Mouse (Mus musculus) cerebellum, postnatal 4 days (tissue): Measurements from ENCODE around the gene Cog2.

Experiments used
- DNase-seq, 2 experiments: peaks; one replicate each; pipeline ENCODE4 v3.0.0; 2022; ENCODE audit warnings: low spot score in 2 of 2, mixed read lengths in 1 of 2

The Cog2 gene

DNA sequence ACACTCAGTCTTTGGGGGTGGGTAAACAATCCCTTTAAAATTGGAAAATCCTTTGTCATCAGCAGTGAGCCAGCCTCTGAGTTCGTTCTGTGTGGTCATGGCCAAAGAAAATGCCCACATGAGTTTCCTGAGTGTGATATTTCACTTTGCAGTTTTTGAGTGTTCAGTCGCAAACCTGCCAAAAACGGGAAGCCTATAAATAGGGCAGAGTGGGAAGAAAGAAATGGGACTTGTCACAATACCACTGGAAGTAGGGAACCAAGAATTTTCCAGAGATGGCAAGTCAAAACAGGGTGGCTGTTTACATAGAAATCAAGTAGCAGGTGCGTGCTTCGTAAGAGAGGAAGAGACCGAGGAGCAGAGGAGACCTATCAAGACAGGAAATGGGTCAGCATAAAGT lies 4.0 kb upstream of the Cog2 start:
- DNase-seq = no peak

DNA sequence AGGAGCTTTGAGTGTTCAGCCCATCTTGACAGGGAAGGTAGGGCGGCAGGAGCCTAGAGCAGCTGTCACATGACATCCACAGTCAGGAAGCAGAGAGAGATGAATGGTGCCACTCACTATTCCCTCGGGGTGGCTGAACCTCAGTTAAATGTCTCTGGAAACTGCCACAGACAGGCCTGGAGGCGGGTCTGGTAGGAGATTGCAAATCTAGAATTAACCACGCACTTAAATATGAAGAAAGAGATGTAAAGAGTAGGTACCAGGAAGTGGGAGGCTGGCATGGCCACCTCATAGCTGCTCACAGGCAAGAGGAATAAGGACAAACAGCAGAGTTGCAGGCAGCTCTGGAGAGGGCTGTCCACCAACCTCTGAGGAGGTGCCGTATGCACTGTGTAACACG lies 3.4 kb upstream of the Cog2 start:
- DNase-seq = no peak

DNA sequence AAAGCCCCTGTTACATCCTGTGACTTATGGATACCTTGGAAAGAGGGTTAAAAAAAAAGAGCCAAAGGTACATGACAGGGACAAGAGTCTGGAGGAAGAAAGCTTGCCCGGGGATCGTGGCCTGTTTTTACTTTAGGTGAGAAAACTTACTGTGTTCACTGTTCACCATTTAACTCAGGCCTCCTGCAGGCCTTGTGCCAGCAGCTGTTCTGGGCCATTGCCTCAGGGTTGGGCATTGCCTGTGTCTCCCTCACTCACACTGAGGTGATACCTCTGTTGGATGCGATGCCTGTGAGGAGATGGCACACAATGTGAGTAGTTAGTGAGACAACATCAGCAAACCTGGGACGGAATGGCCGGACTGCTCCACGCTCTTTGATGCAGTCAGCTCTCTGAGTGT lies 1.4 kb downstream of the Cog2 start:
- DNase-seq = no peak

DNA sequence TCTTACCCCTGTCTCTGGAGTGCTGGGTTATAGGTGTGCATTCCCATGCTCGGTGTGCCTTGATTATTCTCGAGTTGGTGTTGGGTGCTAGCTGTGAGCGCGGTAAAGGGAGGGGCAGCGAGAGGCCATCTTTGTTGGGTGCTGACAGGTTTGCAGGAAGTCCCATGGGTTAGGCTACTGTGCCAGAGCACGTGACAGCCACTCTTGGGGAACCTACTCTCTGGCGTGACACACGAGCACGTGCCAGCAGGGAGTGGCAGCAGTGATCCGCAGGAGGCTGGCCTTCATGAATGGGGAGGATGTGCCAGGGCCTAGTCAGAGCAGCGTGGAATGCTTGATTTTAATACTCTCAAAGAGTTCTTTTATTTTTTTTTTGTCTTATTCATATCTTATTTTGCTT lies 5.7 kb downstream of the Cog2 start:
- DNase-seq = no peak

DNA sequence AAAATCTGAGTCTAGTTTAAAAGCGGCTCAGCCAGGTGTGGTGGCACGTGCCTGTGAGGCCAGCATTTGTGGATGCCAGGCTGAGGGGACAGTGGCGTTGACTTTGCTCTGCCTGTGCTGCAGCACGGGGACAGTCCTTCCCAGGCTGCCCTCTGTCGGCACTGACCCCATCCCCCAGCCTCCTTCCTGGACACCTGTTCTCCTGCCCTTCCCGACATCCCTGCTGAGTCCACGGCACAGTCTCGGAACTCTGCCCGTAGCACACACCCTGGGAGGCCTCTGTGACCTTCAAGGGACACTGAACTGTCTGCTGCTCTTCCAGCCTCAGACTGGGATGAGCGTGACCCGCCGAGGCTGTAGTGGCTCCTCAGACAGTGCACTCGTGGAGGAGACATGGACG lies 9.5 kb downstream of the Cog2 start:
- peak in 1 of 2 experiments; percentile 37 for DNase-seq

DNA sequence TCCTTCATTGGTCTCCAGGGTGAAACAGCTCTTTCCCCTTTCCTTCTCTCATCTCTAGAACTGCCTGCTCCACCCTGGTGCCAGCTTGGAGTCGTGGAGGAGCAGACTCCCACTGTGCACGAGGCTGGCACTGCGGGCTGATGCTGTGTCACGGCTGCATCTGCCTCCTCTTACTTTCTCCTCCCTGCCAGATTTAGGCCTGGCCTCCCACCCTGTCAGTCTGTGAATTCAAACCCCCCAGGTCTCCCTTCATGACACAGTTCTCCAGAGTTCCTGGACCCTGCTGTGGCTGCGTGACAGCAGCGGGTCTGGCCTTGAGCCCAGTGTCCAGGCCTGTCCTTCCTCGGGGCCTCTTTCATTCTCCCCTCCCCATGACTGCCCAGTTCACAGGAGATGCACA lies 10.0 kb downstream of the Cog2 start:
- peak in 1 of 2 experiments; percentile 39 for DNase-seq

DNA sequence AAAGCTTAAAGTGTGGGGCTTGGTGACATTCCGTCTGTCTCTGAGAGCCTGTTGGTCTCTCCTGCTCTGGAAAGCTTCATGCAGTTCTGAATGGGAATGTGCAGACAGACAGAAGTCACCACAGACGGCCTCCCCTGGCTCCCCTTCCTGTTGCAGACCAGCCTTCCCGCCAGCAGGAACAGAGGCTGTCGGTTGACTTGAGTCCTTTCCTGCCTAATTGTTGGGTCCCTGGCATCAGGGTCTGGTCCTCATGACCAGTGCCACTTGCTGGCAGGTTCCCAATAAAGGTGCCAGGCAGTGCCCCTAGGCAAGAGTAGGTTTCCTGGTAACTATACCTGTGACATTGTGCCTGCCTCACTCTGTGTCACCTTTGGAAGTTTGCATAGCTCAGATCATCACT lies 10.4 kb downstream of the Cog2 start:
- DNase-seq = no peak

DNA sequence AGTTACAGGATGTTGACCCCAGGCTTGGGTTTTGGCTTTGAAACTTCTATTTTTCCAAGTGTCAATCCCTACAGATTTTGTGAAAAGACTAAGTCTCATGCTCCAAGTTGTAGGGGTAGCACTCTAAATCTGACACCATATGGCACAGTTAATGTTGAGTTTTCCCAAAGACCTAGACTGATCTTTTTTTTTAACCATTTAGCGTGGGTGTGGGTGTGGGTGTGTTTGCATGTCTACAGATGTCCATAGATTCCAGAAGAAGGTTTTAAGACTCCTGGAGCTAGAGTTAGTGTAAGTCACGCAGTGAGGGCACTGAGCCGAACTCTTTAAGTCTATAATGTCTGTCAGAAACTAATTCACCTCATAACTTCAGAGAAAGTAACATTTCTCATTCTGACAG lies 12.1 kb downstream of the Cog2 start:
- DNase-seq = no peak

DNA sequence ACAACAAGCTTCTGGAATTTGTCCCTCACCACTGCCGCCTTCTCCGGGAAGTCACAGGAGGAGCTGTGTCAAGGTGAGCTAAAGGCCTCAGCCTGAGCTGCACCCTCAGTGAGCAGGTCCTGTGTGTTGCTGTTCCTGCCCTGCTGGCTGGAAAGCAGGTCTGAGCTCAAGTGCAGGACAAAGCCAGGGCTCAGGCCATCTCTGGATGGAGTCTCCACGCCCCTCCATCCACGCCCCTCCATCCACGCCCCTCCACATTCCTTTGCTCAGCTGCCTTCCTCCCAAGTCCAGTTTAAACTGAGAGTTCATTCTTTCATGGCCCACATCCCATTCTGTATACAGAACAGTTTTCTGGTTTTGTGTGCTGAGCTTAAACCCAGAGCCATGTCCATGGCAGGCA lies 14.9 kb downstream of the Cog2 start:
- no peak for DNase-seq

DNA sequence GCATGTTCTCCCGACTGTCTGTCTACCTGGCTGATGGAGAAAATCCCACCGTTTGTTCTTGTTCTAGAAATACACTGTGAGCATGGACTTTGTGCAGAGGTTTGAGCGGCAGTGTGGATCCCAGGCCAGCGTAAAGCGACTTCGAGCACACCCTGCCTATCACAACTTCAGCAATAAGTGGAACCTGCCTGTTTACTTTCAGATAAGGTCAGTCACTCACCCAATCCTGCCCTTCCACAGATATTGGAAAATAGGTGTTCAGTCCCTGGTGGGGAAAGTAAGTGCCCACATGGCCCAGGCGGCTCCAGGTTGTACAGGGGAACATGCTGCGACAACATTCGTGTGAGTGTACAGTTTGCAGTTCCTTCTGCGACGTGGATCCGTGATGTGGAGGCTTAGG lies 20.3 kb downstream of the Cog2 start:
- DNase-seq = no peak

DNA sequence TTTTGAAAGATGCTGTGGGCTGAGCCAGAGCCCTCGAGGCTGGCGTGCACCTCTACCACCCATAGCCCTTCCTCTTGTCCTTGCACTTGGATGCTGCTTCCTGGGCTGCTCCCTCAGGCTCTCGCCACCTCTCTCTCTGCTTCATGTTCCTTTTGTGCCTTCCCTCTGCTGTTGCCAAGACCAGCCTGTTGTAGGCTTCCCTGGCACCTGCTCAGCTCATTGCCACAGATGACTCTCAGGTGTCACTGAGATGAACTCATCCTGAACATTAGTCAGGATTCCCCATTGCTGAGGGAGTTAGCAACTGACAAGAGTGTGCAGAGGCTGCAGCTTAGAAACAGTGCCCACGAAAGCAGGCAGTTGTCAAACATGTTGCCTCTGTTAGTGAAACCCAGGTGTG lies 21.4 kb downstream of the Cog2 start:
- DNase-seq = no peak

DNA sequence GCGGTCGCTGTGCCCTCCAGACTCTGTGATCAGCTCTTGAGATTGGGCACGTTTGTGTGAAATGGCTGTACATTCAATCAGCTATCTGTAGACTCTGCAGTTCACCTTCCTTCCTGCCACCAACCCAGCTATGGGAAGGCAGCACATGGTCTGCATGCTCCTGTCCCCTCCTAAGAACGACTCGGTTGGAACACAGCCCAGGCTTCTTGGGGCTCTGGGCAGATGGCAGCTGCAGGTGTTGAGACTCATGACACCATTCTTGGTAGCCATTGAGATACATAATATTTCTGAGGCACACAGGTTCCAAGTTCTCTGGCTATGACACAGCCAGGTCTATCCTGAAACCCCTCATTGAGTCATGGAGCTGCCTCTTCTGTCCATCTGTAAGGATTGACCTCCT lies 22.7 kb downstream of the Cog2 start:
- no peak for DNase-seq

DNA sequence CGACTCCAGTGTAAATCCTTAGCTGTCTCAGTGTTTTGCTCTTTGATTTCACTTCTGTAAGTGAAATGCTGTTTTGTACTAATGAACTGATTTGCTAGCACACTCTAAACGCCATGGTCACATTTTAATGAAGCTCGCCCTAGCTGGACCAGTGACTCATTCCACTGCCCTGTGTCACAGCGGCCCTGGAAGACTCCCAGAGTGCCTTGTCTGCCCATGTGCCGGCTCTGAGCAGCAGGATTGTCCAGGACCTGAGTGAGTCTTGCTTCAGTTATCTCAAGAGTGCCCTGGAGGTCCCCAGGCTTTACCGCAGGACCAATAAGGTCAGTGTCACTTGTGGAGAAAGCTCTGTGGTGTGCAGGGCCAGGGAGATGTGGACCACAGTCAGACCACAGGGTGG lies 25.8 kb downstream of the Cog2 start:
- DNase-seq = no peak

DNA sequence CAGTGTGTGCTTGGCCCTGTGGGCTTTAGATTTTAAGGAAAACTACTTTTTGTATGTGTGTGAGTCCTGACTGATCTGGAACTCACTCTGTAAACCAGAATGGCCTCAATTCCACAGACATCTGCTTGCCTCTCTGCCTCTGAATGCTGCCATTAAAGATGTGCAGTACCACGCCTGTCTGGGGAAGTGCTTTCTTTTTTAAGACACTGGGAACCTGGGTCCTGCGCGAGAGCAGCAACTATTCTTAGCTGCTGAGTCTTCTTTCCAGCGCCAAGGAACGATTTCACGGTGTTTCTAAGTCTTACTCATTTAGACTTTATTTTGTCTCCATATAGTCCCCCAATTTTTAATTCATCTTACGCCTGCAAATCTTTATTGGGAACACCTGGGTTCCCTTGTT lies 26.2 kb downstream of the Cog2 start:
- no peak for DNase-seq

DNA sequence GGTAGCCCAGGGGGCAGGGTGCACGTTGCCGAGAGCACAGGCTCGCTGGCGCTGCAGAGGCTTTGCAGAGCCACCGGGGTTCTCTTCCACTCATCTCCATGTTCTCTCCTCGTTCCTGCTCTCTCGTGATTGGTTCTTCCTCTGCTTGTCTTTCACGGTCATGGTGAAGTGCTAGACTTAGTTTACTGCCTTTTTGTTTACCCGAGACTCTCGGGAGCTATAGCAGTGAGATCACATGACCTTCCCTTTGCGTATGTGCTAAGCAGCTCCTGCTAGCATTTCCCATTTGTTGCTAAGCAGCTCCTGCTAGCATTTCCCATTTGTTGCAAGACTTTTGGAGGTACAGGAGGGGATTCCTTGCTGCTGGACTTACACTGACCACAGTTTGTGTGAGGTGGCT lies 26.7 kb downstream of the Cog2 start:
- DNase-seq = no peak

DNA sequence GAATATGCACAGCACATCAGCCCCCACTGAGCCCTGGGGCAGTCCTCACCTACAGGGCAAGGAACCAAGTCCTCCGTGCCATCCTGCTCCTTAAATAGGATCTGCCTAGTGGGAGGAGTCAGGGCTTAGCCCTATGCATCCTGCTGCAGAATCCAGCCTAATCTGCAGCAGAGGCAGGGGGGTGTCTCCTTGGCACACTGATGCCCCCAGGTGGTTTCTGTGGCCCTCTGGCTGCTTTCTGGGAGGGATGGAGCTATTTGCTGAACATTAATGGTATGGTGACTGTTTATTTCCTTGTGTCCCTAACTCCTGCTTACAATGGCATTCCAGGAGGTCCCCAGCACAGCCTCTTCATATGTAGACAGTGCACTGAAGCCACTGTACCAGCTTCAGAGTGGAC lies 27.6 kb downstream of the Cog2 start:
- no peak for DNase-seq

DNA sequence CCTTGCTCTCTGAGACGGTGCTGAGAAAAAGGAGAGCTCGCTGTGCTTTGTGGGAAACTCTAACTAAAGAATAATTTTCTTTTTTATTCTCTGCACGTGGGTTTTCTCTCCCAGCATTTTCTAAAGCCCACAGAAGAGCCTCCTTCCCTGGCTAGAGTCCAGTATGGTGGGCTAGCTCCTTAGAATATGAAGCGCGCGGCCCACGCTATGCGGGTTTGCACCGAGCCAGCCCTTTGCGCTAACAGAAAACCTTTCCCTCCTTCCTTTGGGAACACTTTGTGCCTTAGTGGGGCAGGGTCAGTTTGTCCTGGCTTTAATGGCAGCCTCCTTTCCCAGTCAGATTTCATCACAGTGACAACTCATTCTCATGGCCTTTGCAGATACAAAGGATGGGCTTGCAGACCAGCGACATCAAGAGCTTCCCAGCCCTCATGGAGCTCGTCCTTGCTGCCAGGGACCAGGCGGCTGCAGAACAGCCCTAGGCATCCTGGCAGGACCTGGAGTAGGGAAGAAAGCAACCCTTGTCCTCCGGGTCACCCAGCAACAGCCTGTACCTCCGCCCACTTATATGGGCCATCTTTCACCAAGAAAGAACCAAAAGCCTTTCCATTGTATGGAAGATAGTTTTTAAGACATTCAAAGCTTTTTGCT lies 30.6 kb downstream of the Cog2 start:
- DNase-seq = no peak

DNA sequence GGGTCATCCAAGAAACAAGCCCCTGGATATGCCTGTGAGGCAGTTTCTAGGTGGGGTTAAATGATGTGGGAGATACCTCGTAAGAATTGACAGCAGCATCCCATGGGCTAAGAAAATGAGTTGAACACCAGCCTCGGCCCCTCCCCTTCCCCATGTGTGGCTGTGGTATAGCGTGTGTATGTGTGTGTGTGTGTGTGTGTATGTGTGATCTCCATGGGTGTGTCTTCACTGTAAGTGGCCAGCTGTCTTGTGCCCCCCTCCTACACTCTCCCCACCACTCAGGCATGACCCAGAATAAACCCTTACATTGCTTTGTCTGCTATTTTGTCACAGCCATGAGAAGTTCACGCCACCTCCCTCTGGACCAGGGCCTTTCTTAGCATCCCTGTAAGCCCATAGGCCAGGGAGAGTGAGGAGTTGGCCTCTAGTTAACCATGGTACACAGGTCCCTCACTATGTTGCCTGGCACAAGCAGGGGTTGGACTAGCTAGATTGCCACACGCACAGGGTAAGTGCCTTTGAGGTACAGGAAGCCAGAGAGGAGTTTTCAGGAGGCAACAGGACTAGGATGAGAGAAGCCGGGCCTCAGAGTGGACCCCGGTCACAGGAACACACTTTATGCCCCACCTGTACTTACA lies 34.7 kb downstream of the Cog2 start:
- DNase-seq = no peak

DNA sequence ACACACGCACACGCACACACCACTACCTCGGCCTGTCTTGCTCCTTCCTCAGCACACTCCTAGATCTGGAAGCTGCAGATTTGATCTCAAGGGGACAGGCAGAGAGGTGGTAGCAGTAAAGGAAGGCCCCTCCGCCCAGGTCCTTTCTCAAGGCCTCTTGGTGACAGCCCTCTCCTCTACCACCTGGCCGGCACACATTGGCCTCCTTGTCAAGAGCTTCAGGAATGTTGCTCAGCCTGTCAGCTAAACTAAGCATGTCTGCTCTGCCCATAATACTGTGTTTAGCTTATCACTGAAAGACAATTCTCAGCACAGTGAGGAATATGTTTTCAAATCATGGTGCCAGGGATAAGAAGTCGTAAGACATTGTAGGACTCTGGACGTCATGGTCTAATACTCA lies 35.6 kb downstream of the Cog2 start:
- DNase-seq = no peak

DNA sequence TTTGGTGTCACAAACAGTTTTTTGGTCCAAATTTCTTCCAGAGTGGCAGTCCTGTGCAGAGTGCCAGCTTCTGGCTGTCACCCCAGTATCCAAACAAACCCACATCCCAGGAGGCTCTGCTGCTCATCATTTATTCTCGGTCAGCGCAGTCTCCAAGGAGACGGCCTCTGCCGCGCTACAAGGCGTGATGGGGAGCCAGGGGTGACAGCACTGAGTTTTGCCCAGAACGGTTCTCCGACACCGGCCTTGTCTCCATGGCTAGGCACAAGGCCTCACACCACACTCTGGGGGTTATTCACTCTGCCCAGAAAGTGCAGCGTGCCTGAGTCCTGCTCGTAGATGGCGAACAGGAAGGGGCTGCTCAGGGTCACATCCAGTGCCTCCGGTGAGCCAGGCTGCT lies 36.1 kb downstream of the Cog2 start:
- DNase-seq = peak; percentile 43 to 68

DNA sequence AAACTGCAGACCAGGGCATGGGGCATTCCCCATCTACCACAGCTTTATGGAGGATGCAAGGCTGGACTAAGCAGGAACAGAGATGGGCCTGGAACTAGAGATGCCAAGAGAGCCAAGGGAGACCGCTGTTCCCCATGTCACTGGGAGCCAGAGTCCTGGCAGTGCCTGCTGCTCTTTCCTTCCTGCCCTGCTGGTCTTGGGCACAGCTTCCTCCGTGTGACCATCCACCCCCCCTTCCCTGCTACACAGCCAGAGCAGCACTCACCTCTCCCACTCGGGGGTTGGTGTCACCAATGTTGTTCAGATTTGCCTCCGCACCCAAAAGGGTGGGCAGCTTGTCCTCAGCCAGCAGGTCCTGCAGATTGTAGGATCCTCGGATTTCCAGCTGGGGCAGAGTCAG lies 36.9 kb downstream of the Cog2 start:
- DNase-seq = no peak

DNA sequence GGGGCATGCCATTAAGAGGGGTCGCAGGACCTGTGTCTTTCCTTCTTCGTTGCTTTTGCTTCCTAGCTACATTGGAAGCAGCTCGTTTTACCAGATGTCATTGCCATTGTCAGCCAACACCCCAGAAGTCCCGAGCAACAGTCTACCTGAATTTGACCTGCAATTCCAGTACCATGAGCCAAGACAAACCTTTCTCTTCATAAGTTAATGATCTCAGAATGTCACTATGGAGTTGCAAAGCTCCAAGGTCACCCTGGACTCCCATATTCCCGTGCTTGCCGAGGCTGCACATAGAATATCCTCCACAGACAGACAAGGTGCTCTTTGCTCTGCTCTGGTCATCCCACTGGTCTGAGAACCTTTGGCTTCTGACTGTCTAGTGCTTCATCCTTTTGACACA lies 46.6 kb downstream of the Cog2 start:
- DNase-seq = no peak

DNA sequence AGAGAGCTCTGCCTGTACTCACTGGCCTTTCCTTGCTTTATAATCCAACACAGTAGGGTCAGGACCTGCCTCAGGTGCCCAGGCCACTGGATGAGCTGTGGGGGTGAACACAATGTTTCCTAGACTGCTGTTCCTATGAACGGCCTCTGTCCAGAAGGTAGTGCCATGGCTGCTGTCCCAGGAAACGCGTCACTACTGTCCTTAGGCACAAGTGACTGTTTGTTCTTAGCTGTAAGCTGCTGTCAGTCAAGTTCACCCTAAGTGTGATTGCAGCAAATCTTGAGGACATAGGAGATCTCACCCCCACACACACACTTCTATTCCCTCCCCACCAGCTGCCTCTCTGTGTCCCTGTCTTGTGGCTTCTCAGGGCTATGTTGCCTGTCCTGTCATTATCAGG lies 47.0 kb downstream of the Cog2 start:
- no peak for DNase-seq

DNA sequence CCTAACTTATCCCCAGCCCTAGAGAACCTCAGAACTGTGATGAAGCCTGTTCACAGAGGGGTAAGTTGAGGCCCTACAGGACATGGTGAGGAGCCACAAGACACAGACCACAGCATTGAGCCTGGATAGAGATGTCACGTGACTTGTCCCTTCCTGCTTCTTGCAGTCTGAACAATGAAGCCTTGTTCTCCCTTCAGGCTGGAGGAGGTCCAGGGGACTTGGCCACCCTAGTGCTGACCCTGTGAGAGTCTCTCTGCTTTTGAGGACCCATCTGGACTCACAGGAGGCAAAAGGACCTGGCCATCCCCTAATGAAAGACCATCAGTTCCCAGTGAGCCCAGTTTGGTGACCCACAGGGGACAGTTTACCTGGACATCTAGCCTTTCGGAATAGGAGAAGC lies 48.5 kb downstream of the Cog2 start:
- DNase-seq = no peak
